Mouse (Mus musculus) E14TG2a.4 (cell line): ENCODE results near the gene Dmrt3.

ENCODE experiments used
- CTCF ChIP-seq: conservative IDR thresholded peaks from 2 replicates; pipeline ENCODE4 v1.5.1; 2014; ENCODE audit warnings: low read length
- POU5F1 ChIP-seq: IDR thresholded peaks from 2 replicates; pipeline ENCODE4 v1.6.1; 2014; ENCODE audit warnings: low read length, borderline replicate concordance

DNA sequence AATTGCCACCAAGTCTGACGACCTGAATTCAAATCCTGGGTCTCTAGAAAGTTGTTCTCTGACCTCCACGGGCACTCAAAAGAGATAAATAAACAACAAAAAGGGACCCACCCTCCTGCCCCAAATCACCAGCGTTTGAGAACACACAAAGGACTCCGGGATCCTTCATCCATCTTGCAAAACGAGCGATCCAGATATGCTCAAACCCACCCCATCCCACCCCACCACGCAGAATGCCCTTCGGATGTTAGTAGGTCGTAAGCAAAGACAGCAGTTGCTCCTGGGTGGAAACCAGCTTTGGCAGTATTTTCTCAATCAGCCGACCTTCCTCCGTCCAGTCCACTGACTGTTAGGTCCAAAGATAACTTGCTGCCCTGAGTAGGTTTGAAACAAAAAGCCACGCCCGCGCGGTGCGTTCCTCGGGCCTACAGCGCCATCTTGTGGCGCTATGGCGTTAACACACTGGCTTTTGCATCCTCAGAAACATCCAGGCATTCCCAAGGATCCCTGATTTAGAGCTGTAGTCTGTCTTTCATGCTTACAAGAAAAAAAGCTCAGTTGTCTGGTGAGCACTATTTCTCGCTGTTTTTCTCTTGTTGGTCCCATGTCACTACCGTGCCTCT lies 25.6 kb downstream of the Dmrt3 start:
- TF ChIP-seq CTCF (peak; percentile 87), POU5F1 (no peak)
